Mouse (Mus musculus) heart, embryonic 11.5 days (tissue): ENCODE results near the gene Klri1. TPM values are rescaled to one million over a fixed set of nuclear protein-coding genes. Genes with fewer than 3 reads are reported as not detected.
"Not testable (repeated sequence)": the region's sequence is repeated elsewhere in the genome, so short reads cannot be mapped to it uniquely, and the experiment has no call there.

Experiments used
- ATAC-seq: fragments of 200-750 bp; cut with Nextera tagmentation; replicated peaks from 2 replicates; pipeline ENCODE4 v1.8.0; 2017; ENCODE audit warnings: moderate library complexity; ENCODE audit not compliant: insufficient number of reproducible peaks, low FRiP score, low TSS enrichment
- H3K27ac ChIP-seq: fragments of 300-500 bp; sonication (generic); 2 replicates; pipeline ENCODE4 v1.5.1; 2014; ENCODE audit warnings: mild to moderate bottlenecking, low read depth, low read length
- H3K27me3 ChIP-seq: fragments of 300-500 bp; sonication (generic); 2 replicates; pipeline ENCODE4 v1.6.1; 2014; ENCODE audit warnings: mild to moderate bottlenecking, low read length, mixed read lengths; ENCODE audit not compliant: control insufficient read depth, insufficient read depth
- H3K36me3 ChIP-seq: fragments of 300-500 bp; sonication (generic); 2 replicates; pipeline ENCODE4 v1.6.1; 2014; ENCODE audit warnings: mild to moderate bottlenecking, low read length, moderate library complexity, mixed read lengths; ENCODE audit not compliant: control insufficient read depth, insufficient read depth
- H3K4me1 ChIP-seq: fragments of 300-500 bp; sonication (generic); 2 replicates; pipeline ENCODE4 v1.6.1; 2014; ENCODE audit warnings: low read length; ENCODE audit not compliant: control insufficient read depth, insufficient read depth
- H3K4me2 ChIP-seq: fragments of 300-500 bp; sonication (generic); 2 replicates; pipeline ENCODE4 v1.6.1; 2014; ENCODE audit warnings: mild to moderate bottlenecking, moderate library complexity
- H3K4me3 ChIP-seq: fragments of 300-500 bp; sonication (generic); 2 replicates; pipeline ENCODE4 v1.5.1; 2014; ENCODE audit warnings: low read depth, low read length
- H3K9ac ChIP-seq: fragments of 300-500 bp; sonication (generic); 2 replicates; pipeline ENCODE4 v1.6.1; 2014; ENCODE audit warnings: mild to moderate bottlenecking, low read depth, low read length, moderate library complexity
- H3K9me3 ChIP-seq: fragments of 300-500 bp; sonication (generic); replicated peaks from 2 replicates; pipeline ENCODE4 v1.6.1; 2016; ENCODE audit warnings: low read length; ENCODE audit not compliant: control insufficient read depth
- WGBS: fragments of 180-500 bp; shearing (Covaris S2); extraction: QIAGEN DNeasy Blood & Tissue Kit; methylation state at CpG from one replicate; pipeline ENCODE4 v1.1.7; 2014; ENCODE audit not compliant: insufficient replicate concordance; 5-methylcytosine and 5-hydroxymethylcytosine counted together
- microRNA-seq: library from miRNA; unstranded; fragments of <30 nt; microRNA quantifications from one replicate; pipeline ENCODE4, GENCODE M21; 2016; ENCODE audit warnings: borderline number of aligned reads
- polyA plus RNA-seq: library from polyadenylated mRNA; unstranded; fragments of >200 nt; fragmentation: Nextera tagmentation; extraction: Ambion mirVana; gene quantifications from 2 replicates; pipeline ENCODE4 v1.2.1, GENCODE M21; 2014

The Klri1 gene
- polyA plus RNA-seq, 1 experiment from 2014 or later = not detected

DNA sequence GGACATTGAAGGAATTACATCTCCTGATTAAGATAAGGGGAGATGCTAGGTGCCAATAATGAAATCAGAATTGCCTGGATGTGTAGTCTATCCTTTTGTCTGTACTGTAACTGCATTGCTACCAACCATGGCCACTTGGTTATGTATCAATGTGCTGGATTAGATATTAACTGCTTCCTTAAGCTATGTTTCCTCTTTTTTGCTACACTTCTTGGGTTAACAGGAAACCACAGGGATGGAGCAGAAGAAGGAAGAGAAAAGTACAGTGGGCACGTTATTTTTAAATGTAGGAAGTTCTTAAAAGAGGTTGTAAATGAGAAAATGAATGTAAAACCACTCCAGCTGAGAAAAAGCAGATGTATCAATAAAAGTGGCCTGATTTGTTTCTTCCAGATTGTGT lies 3.4 kb downstream of the Klri1 start:
- H3K4me3 ChIP-seq = no peak overlapping the region

DNA sequence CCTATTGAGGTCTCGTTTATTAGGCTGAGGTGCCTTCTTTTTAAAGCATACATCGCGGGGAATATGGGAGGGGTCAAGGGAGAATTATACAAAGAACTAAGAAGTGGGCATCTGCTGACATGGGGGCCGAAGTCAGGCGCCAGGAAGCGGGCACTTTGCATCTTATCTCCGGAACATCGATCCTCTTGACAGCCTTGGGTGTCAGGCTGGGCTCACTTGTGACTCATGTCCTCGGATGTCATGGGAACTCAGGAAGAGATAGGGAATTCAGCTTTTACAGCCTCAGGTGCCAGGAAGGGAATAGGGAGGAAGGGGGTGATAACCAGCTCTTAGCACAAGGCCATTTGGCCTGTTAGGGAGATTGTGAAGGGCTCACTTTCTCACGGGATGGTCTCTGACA lies 25.5 kb downstream of the Klri1 start:
- not testable (repeated sequence) for H3K9me3 ChIP-seq, H3K27me3 ChIP-seq, H3K36me3 ChIP-seq, ATAC-seq, H3K9ac ChIP-seq, H3K4me2 ChIP-seq, H3K4me1 ChIP-seq, H3K4me3 ChIP-seq, H3K27ac ChIP-seq
- WGBS = 50% methylated on average over 10 of the region's 10 CpGs

More for the DNA sequence above, 3.4 kb downstream of the Klri1 start:
- no peaks in the 10 kb centered on the region for H3K9me3 ChIP-seq
- H3K27ac ChIP-seq = no peak overlapping the region
- ATAC-seq = no peak
- H3K4me2 ChIP-seq = no peak overlapping the region
- H3K27me3 ChIP-seq = no peaks in the 10 kb centered on the region
- H3K36me3 ChIP-seq = no peaks in the 10 kb centered on the region
- H3K9ac ChIP-seq = no peak overlapping the region
- WGBS = 37% methylated on average over 1 of the region's 1 CpGs
- no peaks in the 10 kb centered on the region for H3K4me1 ChIP-seq

DNA sequence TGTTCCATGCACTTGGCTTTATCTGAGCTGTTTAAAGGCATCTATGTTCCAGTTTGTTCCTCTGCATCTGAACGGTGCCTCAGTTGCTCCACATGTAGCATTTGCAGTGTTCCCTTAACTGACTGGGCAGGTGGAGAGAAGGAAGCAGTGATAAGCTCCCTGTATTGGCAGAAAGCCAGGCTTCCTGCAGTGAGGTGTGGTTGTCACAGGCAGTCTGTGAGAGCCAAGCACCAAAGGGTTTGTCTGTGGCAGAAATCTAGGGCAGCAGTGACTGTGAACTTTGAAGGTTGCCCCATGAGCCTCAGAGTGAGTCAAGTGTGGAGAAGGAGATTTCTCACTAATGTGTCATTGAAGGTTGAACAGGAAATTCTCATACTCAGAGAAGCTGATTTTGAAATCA lies 36.6 kb downstream of the Klri1 start:
- Histone ChIP-seq H3K27ac (no peak overlapping the region), H3K27me3 (no peaks in the 10 kb centered on the region), H3K4me1 (no peaks in the 10 kb centered on the region), H3K36me3 (no peaks in the 10 kb centered on the region), H3K9me3 (no peaks in the 10 kb centered on the region), H3K4me2 (no peak overlapping the region), H3K9ac (no peak overlapping the region), H3K4me3 (no peak overlapping the region)
- ATAC-seq = no peak
- 46% methylated on average over 1 of the region's 1 CpGs for WGBS

DNA sequence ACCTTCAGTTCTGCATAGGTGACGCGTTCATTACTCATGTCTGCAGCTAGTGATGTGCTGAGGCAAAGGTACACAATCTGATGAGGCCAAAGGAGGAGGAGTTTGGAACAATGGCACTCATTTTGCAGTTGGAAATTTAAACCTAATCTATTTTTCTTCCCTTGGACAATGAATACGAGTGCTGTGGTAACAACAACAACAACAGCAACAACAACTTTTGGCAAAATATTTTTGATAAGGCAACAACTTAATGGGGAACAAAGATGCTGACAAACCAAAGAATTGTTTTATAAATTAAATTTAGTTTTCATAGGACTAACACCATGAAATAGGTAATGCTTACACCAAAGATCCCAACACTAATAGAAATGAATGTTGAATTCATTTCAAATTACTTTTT lies 38.1 kb downstream of the Klri1 start, which contains the start of gene Klrc1:
Gene Klrc1, minus strand, starts transcription at position 101 of the 400 bp plus-strand sequence.
- Histone ChIP-seq H3K4me2 (no peak within 1 kb of the TSS), H3K9me3 (no peaks in the 10 kb centered on the region), H3K9ac (no peak within 1 kb of the TSS), H3K4me3 (no peak within 1 kb of the TSS), H3K36me3 (no peaks in the 10 kb centered on the region), H3K27ac (no peak within 1 kb of the TSS), H3K4me1 (no peaks in the 10 kb centered on the region), H3K27me3 (no peaks in the 10 kb centered on the region)
- no peak for ATAC-seq
- WGBS = 73% methylated on average over 3 of the region's 3 CpGs

- not testable (repeated sequence) for H3K4me3 ChIP-seq, ATAC-seq, H3K4me1 ChIP-seq, H3K36me3 ChIP-seq, H3K4me2 ChIP-seq, H3K9ac ChIP-seq, H3K27ac ChIP-seq, H3K9me3 ChIP-seq, H3K27me3 ChIP-seq
- WGBS = no CpG with 5 or more reads among the region's 3 CpGs
Measured at GRCm38 (mm10) chr6:129661301-129661700, 55.6 kb downstream of the Klri1 start.

DNA sequence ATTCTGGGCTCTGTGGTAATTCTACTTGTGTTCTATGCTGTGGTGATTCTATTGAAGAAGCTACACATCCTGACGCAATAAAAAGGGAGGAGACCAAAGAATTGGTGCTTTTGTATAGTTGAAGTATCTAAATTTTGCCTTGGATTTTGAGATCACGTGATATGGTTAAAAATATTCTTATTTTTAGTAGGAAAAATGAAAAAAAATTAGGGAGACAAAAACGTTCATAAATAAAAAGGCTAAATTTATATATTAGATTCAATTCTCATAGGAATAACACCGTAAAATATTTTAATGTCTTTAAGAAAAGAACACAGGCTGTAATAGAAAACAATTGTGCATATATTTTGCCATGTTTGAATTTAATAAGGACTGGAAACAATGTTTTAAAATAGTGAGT lies 56.3 kb downstream of the Klri1 start, which contains the start of gene Klrc2:
Gene Klrc2, minus strand, starts transcription at position 101 of the 400 bp plus-strand sequence.
- WGBS = 67% methylated on average over 4 of the region's 4 CpGs
- not testable (repeated sequence) for H3K4me2 ChIP-seq, H3K9me3 ChIP-seq, H3K4me1 ChIP-seq, H3K36me3 ChIP-seq, H3K27me3 ChIP-seq, H3K4me3 ChIP-seq, ATAC-seq, H3K27ac ChIP-seq, H3K9ac ChIP-seq

Small RNA genes lying within 50 kb of the gene (microRNA-seq; reads per million reads assigned to microRNA genes)
- gene Mir680-1 = not detected

Other genes starting within 250 kb of the Klri1 start
- 0.26 and 0.35 TPM in 2 replicates for gene Olr1, start 210.0 kb downstream of the Klri1 start, polyA plus RNA-seq
- not detected in 2 replicates for gene Tmem52b, start 204.6 kb downstream of the Klri1 start, polyA plus RNA-seq
- gene Gabarapl1, start 184.0 kb downstream of the Klri1 start, polyA plus RNA-seq = 12.5 and 15.4 TPM in 2 replicates
- not detected in 2 replicates for gene Klre1, start 139.2 kb downstream of the Klri1 start, polyA plus RNA-seq
- gene Klrd1, start 125.3 kb downstream of the Klri1 start, polyA plus RNA-seq = not detected in 2 replicates
- gene Klrk1, start 93.3 kb downstream of the Klri1 start, polyA plus RNA-seq = not detected in 2 replicates
- not detected in 2 replicates for gene Klrc3, start 73.8 kb downstream of the Klri1 start, polyA plus RNA-seq
- not detected in 2 replicates for gene Klrc2, start 56.4 kb downstream of the Klri1 start, polyA plus RNA-seq
- gene Klrc1, start 38.2 kb downstream of the Klri1 start, polyA plus RNA-seq = not detected in 2 replicates
- gene Klri2, start 23.4 kb upstream of the Klri1 start, polyA plus RNA-seq = not detected in 2 replicates
- not detected in 2 replicates for gene Gm156, start 67.1 kb upstream of the Klri1 start, polyA plus RNA-seq
- gene Gm17631, start 145.5 kb upstream of the Klri1 start, polyA plus RNA-seq = not detected in 2 replicates
- not detected in 2 replicates for gene Klra17, start 159.5 kb upstream of the Klri1 start, polyA plus RNA-seq
- gene Klra5, start 200.5 kb upstream of the Klri1 start, polyA plus RNA-seq = not detected in 2 replicates